Mouse (Mus musculus): ENCODE measurements around the gene Casq2. TPM values are rescaled to one million over a fixed set of nuclear protein-coding genes. Genes with fewer than 3 reads are reported as not detected.

Gene Casq2
- polyA plus RNA-seq (2014; fragmentation: Illumina TruSeq; extraction: RNeasy Lipid Tissue Mini Kit (QIAGEN cat#74804); ENCODE audit: low read depth, low replicate concordance): 770 TPM

GRCm38 (mm10) chr3:102086283-102086682, at the start of gene Casq2:
Gene Casq2, plus strand, starts transcription at chr3:102086415.

Other genes with a start within 250 kb of the Casq2 start
- not detected for gene Mab21l3, start 237.5 kb upstream of the Casq2 start, polyA plus RNA-seq (2014; fragmentation: Illumina TruSeq; extraction: RNeasy Lipid Tissue Mini Kit (QIAGEN cat#74804); ENCODE audit: low read depth, low replicate concordance)
- gene Slc22a15, start 162.0 kb upstream of the Casq2 start, polyA plus RNA-seq (2014; fragmentation: Illumina TruSeq; extraction: RNeasy Lipid Tissue Mini Kit (QIAGEN cat#74804); ENCODE audit: low read depth, low replicate concordance): 2.4 TPM
- not detected for gene Nhlh2, start 76.3 kb upstream of the Casq2 start, polyA plus RNA-seq (2014; fragmentation: Illumina TruSeq; extraction: RNeasy Lipid Tissue Mini Kit (QIAGEN cat#74804); ENCODE audit: low read depth, low replicate concordance)
- 7.0 TPM for gene Vangl1, start 118.3 kb downstream of the Casq2 start, polyA plus RNA-seq (2014; fragmentation: Illumina TruSeq; extraction: RNeasy Lipid Tissue Mini Kit (QIAGEN cat#74804); ENCODE audit: low read depth, low replicate concordance)